Mouse (Mus musculus): ENCODE measurements around the gene Ak6. TPM values are rescaled to one million over a fixed set of nuclear protein-coding genes. Genes with fewer than 3 reads are reported as not detected.
A peak's percentile ranks its signal among the peaks of the same experiment; 100 is the strongest.

Gene Ak6
- polyA plus RNA-seq (2015; fragmentation: Nextera tagmentation; extraction: Ambion mirVana), result 314 TPM in 2 replicates

- peak; percentile 95 for DNase-seq (ENCODE audit: low spot score)
Measured at GRCm38 (mm10) chr13:100650550-100651438, at the start of gene Ak6, which contains the start of gene Rad17. Gene Ak6 (plus strand): TSS chr13:100650979. Gene Rad17 (minus strand): TSS chr13:100651051.

- no peak for DNase-seq (ENCODE audit: low spot score)
Measured at GRCm38 (mm10) chr13:100601034-100601433, 49.7 kb upstream of the Ak6 start.

- no peak for DNase-seq (ENCODE audit: low spot score)
Measured at GRCm38 (mm10) chr13:100602239-100602902, 48.4 kb upstream of the Ak6 start.

GRCm38 (mm10) chr13:100603031-100603737, 47.6 kb upstream of the Ak6 start:
- no peak for DNase-seq (ENCODE audit: low spot score)

GRCm38 (mm10) chr13:100603738-100604095, 47.1 kb upstream of the Ak6 start:
- no peak for DNase-seq (ENCODE audit: low spot score)

- DNase-seq (ENCODE audit: low spot score), result no peak
Measured at GRCm38 (mm10) chr13:100605845-100606244, 44.9 kb upstream of the Ak6 start.

GRCm38 (mm10) chr13:100607756-100608155, 43.0 kb upstream of the Ak6 start:
- no peak for DNase-seq (ENCODE audit: low spot score)

GRCm38 (mm10) chr13:100611266-100611665, 39.5 kb upstream of the Ak6 start:
- DNase-seq (ENCODE audit: low spot score), result no peak

- DNase-seq (ENCODE audit: low spot score), result no peak
Measured at GRCm38 (mm10) chr13:100612251-100612650, 38.5 kb upstream of the Ak6 start.

- DNase-seq (ENCODE audit: low spot score), result no peak
Measured at GRCm38 (mm10) chr13:100612903-100613302, 37.9 kb upstream of the Ak6 start.

GRCm38 (mm10) chr13:100616181-100617087, 34.3 kb upstream of the Ak6 start, which contains the start of gene Marveld2:
Gene Marveld2 (minus strand): TSS chr13:100616971.
- peak; percentile 22 for DNase-seq (ENCODE audit: low spot score)

GRCm38 (mm10) chr13:100617583-100617982, 33.2 kb upstream of the Ak6 start:
- no peak for DNase-seq (ENCODE audit: low spot score)

GRCm38 (mm10) chr13:100622241-100622640, 28.5 kb upstream of the Ak6 start:
- no peak for DNase-seq (ENCODE audit: low spot score)

GRCm38 (mm10) chr13:100634106-100634691, 16.6 kb upstream of the Ak6 start:
- DNase-seq (ENCODE audit: low spot score), result no peak

- DNase-seq (ENCODE audit: low spot score), result no peak
Measured at GRCm38 (mm10) chr13:100642471-100643209, 8.1 kb upstream of the Ak6 start.

- DNase-seq (ENCODE audit: low spot score), result no peak
Measured at GRCm38 (mm10) chr13:100648223-100648622, 2.6 kb upstream of the Ak6 start.

- DNase-seq (ENCODE audit: low spot score), result no peak
Measured at GRCm38 (mm10) chr13:100651439-100652186, 834 bp downstream of the Ak6 start, which contains the start of gene Taf9. Gene Taf9 (plus strand): TSS chr13:100651579.

- DNase-seq (ENCODE audit: low spot score), result no peak
Measured at GRCm38 (mm10) chr13:100658091-100658490, 7.3 kb downstream of the Ak6 start.

Data from thymus, postnatal 0 days (tissue).